Mouse (Mus musculus) hematopoietic stem cell, adult 5-6 weeks (primary cell): Measurements from ENCODE around the gene Chtf18. TPM values are rescaled to one million over a fixed set of nuclear protein-coding genes. Genes with fewer than 3 reads are reported as not detected.

ENCODE experiments used
- ATAC-seq, 2 experiments: fragments of 125-278 bp in 1 of 2; replicated peaks in 1 of 2; 2 replicates each; pipeline ENCODE4 v1.8.0; 2016 to 2017; ENCODE audit warnings: inconsistent platforms in 2 of 2, mild to moderate bottlenecking in 2 of 2, moderate number of reproducible peaks in 2 of 2, low read depth in 1 of 2, moderate TSS enrichment in 1 of 2; ENCODE audit not compliant: low FRiP score in 2 of 2, poor library complexity in 2 of 2, severe bottlenecking in 2 of 2, insufficient read depth in 1 of 2, low TSS enrichment in 1 of 2
- total RNA-seq: library from RNA; stranded (forward); fragments of 172-1452, 232-1000 nt; gene quantifications from 2 replicates; pipeline ENCODE4 v1.2.3, GENCODE M21; 2017

The Chtf18 gene
- 11.9 and 12.8 TPM in 2 replicates for total RNA-seq

DNA sequence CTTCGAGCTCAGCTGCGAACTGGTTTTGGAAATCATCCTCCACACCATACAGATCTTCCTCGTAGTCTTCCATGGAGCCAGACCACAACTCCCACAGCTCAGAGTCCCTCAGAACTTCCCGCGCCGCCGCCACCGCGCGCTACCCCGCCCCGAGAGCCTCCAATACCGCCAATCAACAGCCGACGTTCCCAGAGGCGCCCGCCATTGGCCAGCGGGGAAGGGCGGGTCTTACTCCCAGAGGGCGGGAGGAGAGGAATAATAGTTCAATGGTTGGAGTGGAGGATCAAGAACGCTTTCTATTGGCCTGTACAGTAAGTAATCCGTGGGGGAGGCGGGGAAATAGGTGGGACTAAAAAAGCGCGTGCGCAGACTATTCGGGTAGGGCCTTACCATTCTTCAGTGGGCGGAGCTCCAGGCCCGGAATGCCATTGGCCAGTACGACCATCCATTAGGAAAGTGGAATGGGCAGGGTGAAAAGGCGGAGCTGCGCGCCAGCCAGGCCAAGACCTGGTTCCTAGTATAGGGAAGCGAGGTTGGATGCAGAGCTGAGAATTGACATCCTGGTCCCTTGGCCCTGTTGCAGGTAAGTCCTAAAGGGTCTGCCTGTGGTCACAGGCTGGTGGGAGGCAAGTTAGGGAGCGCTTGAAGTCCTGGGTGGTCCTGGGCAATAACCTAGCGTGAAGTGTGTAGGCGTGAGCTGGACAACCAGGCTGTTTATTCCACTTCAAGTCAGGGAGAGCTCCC, at the start of gene Chtf18, which contains the start of gene Rpusd1:
Chtf18 (minus strand) TSS at position 155 of the 744 bp plus-strand sequence.
Rpusd1 (plus strand) TSS at position 406 of the 744 bp plus-strand sequence.
- ATAC-seq, result peak; percentile 95 to 96

DNA sequence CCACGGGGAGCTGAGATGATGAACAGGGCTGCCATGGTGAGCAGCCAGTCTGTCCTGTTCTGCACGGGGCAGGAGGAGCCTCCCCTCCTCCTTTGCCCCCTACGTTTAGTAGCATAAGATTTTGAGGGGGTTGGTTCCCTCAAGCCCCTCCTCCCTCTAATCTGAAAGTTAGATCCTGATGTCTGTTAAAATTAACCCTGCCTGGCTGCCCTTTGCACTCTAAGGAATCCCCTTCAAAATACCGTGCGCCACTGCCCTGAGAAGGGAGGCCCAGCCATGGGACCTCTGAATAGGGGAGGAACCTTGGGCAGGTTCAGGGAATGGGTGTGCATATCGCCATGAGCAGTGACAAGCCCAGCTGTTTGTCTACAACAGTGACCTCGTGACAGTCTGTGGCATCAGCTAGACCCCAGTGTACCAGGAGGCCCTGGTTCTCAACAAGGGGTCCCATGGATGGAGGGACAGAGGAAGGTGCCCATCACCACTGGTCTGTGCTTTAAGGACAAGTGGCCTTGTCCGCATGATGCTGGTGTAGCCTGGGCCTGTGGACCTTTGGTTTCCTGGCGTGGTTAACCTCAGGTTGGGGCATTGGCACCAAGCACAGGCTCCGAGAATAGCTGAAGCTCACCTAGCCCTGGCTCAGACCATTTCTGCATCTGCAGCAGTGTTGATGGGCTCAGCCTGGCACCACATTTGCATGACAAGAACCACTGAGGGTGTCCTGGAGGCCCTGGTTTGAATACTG, 48.3 kb upstream of the Chtf18 start:
- no peak for ATAC-seq

DNA sequence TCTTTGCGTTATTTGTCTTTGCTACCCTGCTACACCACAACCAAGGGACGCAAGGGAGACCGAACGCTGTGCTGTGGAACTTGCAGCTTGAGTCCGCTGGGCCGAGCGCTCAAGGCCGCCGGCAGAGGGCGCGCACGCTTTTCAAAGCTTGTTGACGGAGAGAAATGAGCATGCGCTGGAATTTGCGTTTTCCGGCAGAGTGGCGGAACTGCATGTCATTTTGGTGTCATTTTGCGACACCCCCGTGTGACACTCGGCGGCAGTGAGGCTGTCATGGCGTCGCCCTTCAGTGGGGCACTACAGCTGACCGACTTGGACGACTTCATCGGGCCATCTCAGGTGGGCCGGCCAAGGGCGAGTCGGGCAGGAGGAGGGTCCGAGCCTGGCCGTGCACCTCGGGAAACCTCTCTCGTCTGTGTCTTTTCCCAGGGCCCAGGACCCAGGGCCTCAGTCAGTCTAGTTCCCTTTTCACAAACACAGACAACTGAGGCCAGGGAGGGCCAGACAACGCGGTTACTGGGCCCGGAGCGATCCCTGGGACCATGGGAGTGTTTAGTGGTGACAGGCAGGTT, 46.4 kb upstream of the Chtf18 start, which contains the start of gene Narfl:
Narfl (plus strand) TSS at position 228 of the 572 bp plus-strand sequence.
- peak; percentile 92 to 94 for ATAC-seq

- ATAC-seq, result no peak
These were observed 42.1 kb upstream of the Chtf18 start for GRCm38 (mm10) chr17:25769331-25769730.

- no peak for ATAC-seq
These were observed 38.7 kb upstream of the Chtf18 start for GRCm38 (mm10) chr17:25765886-25766285.

DNA sequence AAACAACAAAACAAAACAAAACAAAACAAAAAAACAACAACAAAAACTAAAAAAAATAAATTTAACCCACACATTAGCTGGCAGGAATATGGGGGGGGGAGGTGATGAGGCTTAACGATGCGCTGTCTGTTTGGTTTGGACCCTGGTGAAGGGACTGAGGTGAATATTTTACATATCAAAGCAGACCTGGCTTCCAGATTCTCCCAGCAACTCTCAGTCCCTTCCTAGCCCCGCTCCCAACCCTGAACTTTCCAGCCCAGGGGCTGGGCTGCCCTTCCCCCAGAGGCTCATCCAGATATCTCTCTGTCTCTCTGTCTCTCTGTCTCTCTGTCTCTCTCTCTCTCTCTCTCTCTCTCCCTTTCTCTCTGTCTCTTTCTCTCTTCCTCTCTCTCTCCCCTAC, 35.4 kb upstream of the Chtf18 start:
- ATAC-seq, result no peak

GRCm38 (mm10) chr17:25761561-25761970, 34.3 kb upstream of the Chtf18 start:
- no peak for ATAC-seq

DNA sequence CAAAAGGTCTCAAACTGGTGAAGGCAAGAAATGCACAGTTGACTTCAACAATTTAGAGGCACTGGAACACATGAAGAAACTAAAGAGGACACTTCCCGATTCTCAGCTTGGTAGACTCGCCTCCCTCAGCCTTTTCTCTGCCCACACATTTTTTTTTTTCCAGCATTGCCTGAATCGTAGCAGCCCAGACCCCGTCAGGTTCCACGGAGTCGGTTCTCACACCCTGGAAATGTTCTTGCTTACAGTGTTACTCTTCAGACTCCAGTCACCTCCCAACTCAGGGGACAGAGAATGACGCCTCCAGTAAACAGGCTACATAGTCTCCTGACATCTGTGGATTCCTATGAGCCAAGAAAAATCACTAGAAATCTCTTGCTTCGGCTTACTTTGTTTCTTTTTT, 32.9 kb upstream of the Chtf18 start:
- no peak for ATAC-seq

- no peak for ATAC-seq
These were observed 30.5 kb upstream of the Chtf18 start for GRCm38 (mm10) chr17:25757691-25758090.

DNA sequence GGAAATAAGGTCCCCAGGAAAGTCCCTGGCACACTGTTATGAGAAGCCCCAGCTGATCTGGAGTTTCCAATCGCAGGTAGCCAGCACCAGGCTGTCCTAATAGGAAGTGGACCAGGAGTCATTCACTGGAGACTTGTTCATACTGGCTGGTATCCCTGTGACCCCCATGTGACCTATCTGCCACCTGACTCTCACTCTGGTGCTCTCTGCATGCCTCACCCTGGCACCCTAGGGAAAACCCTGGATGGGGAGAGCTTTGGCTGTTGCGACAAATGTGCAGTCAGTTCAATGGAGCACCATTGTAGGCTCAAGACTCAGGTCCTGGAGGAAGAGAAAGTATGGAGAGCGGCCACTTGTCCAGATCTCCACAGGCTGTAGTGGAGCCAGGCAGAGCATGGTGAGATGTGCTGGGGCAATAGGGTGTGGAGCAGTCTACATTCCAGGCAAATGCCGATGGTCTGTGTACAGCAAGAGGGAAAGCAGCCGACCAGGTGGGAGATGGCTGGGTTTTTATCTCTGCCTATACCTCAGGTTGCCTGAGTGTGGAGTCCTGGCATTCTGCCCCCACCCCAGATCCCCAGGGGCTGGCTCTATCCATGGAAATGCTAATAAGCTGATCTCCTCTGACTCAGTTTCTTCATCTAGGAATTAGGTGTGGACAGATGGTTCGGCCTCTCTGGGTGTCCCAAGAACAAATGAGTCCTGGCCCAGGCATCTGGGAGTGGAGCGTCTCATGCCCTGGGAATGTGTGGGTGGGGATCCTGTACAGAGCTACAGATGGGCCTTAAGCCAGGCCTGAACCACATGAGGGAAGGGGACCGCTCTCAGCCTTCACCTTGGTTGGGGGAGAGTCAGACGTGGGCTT, 29.4 kb upstream of the Chtf18 start:
- ATAC-seq, result no peak; a peak in 1 of 4 replicates

DNA sequence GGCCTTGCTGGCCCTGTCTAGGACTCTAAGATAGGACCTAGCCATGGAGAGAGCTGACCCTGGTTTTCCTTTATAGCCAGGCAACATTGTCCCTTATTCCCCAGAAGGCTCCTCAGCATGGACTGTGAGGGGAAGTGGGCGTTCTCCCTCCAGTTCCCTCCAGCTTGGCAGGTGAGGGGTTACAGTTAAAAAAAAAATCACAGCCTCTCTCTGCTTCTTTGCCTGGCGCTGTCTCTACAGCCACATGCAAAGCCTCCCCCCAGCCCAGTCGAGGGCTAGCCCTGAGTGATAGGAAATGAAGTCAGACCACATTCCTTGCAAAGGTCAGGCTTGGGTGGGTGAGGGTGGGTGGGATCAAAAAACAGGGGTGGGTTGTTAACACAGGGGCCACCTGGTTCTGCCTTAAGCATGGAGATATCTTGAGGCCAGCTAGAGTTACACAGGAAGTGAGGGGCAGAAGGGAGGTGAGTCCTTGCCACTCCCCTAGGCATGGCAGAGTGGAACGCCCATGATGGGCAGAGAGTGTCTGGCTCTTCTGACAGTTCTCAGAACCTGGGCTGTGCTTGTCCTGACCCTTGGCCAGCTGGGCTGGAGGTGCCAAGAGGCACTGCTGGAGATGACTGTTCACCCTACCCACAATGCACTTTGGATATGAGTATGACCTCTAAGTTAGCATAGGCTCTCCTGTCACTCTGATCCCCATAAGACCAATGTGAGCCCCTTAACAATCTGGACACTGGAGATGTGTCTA, 28.6 kb upstream of the Chtf18 start:
- no peak for ATAC-seq

GRCm38 (mm10) chr17:25755086-25755485, 27.9 kb upstream of the Chtf18 start:
- no peak for ATAC-seq

- ATAC-seq, result no peak
These were observed 27.0 kb upstream of the Chtf18 start, which contains the start of gene Msln for GRCm38 (mm10) chr17:25754241-25754640. Gene Msln (minus strand): TSS chr17:25754378.

- ATAC-seq, result no peak
These were observed 24.2 kb upstream of the Chtf18 start for GRCm38 (mm10) chr17:25751446-25751845.

DNA sequence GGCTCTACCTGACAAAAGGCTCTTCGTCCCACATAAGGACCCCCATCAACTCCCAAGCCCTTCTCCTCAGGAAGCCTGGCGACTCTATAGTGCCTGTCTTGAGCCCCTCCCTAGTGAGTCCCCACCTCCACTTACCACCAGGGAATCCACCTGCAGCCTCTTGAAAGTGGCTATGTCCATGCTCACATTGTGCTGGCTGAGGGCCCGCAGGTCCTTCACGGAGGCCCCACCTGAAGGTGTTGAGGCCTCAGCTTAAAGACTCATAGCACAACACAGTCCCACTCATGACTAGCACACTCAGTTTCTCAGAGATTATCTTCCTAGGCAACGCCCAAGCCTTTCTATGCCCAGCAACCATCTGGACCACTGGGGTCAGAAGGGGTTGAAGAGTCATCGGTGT, 22.1 kb upstream of the Chtf18 start:
- ATAC-seq, result no peak

- ATAC-seq, result no peak
These were observed 21.0 kb upstream of the Chtf18 start for GRCm38 (mm10) chr17:25748238-25748637.

DNA sequence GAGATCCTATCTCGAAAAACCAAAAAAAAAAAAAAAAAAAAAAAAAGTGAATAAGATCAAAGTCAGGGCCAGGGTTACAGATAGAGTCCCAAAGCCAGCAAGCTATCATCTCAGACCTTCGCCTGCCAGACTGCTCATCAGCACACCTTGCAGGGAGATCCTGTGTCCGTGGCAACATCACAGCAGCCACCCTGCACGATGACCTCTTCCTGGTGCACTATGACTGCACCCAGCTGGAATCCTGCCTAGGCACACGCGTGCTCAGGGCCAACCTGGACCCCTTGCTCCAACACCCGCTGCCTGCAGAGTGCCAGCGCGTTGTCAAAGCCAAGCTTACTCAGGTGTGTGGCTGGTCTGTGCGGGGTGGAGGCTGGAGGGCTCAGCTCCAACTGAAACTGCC, 17.1 kb upstream of the Chtf18 start:
- ATAC-seq, result no peak
